Mouse (Mus musculus): ENCODE measurements at regions not wholly inside any gene's neighbourhood (a gene's known extent, or its start where the extent isn't known, plus 50 kb on each side); places are given as distances from the start of the nearest gene placed in this dataset.

GRCm38 (mm10) chr13:82423911-82424654 lies 641.2 kb downstream of the Cetn3 start:
- DNase-seq (ENCODE audit: low spot score), result no peak

DNA sequence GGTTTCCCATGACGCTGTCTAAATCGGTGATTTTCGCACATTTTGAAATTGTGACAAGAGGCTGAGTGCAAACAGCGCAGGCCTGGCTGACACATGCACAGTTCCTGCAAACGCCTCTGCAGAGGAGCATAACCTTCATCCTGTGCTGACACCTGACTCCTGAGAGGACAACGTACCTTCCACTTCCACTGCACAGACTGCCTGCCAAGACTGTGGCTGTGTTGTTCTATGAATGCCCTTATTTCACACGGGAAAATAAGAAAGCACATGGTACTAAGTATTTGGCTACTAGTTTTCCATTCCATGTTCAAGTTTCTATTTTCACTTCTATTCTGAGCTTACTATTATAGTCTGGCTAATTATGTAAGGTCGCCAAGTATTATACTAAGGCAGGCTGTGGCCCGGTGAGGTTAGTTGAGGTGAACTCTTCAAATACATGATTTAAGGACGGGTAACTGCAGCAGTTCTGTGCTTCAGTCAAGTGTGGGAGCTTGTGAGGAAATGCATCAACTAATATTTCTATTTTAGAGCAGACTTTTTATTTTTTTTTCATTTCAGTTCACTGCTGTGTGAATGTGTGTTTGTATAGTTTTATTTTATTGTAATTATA lies 642.0 kb downstream of the Cetn3 start:
- 72% methylated on average over 10 of the region's 10 CpGs for WGBS
- Histone ChIP-seq H3K27me3 (ENCODE audit: insufficient read depth, low read length) (no peaks in the 10 kb centered on the region), H3K9ac (replicated peaks; ENCODE audit: low read length, poor library complexity, severe bottlenecking) (no peak overlapping the region), H3K4me2 (ENCODE audit: low read depth, low read length, poor library complexity, severe bottlenecking) (no peak overlapping the region), H3K27ac (ENCODE audit: low read depth, low read length) (no peak overlapping the region), H3K9me3 (ENCODE audit: low read length) (no peaks in the 10 kb centered on the region), H3K36me3 (ENCODE audit: insufficient read depth, low read length) (no peaks in the 10 kb centered on the region), H3K4me3 (ENCODE audit: low read depth, low read length) (no peak overlapping the region), H3K4me1 (ENCODE audit: insufficient read depth, low read length) (no peaks in the 10 kb centered on the region)
- ATAC-seq (ENCODE audit: low FRiP score), result no peak
- DNase-seq (ENCODE audit: low spot score), result no peak
- no peak for TF ChIP-seq CTCF (IDR thresholded peaks at IDR 0.05)

More at GRCm38 (mm10) chr13:82423911-82424654, 641.2 kb downstream of the Cetn3 start:
- ATAC-seq (ENCODE audit: low FRiP score), result no peak
- no peaks in the 10 kb centered on the region for H3K4me1 ChIP-seq (ENCODE audit: insufficient read depth, low read length)
- no peak overlapping the region for H3K27ac ChIP-seq (ENCODE audit: low read depth, low read length)
- TF ChIP-seq CTCF (IDR thresholded peaks at IDR 0.05), result no peak
- no peak overlapping the region for H3K9ac ChIP-seq (replicated peaks; ENCODE audit: low read length, poor library complexity, severe bottlenecking)
- no peak overlapping the region for H3K4me2 ChIP-seq (ENCODE audit: low read depth, low read length, poor library complexity, severe bottlenecking)
- 70% methylated on average over 5 of the region's 5 CpGs for WGBS
- H3K27me3 ChIP-seq (ENCODE audit: insufficient read depth, low read length), result no peaks in the 10 kb centered on the region
- H3K36me3 ChIP-seq (ENCODE audit: insufficient read depth, low read length), result no peaks in the 10 kb centered on the region
- no peak overlapping the region for H3K4me3 ChIP-seq (ENCODE audit: low read depth, low read length)
- H3K9me3 ChIP-seq (ENCODE audit: low read length), result no peaks in the 10 kb centered on the region

GRCm38 (mm10) chr13:82432411-82432810 lies 649.5 kb downstream of the Cetn3 start:
- Histone ChIP-seq H3K4me2 (ENCODE audit: low read depth, low read length, poor library complexity, severe bottlenecking) (no peak overlapping the region), H3K9me3 (ENCODE audit: low read length) (no peaks in the 10 kb centered on the region)

DNA sequence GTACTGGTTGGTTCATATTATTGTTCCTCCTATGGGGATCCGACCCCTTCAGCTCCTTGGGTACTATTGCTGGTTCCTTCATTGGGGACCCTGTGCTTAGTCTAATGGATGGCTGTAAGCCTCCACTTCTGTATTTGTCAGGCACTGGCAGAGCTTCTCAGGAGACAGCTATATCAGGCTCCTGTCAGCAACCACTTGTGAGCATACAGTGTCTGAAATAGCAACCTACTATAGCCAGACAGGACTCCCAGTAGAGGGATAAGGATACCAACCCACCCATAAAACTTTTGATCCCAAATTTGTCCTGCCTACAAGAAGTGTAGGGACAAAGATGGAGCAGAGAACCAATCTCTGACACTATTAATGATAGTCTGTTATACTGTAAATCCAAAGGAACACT lies 656.4 kb downstream of the Cetn3 start:
- H3K4me3 ChIP-seq (ENCODE audit: low read depth, low read length), result no peak overlapping the region
- H3K9me3 ChIP-seq (ENCODE audit: low read length), result no peaks in the 10 kb centered on the region
- DNase-seq (ENCODE audit: low spot score) (no peak), ATAC-seq (ENCODE audit: low FRiP score) (no peak)
- no peak overlapping the region for H3K9ac ChIP-seq (replicated peaks; ENCODE audit: low read length, poor library complexity, severe bottlenecking)
- H3K4me1 ChIP-seq (ENCODE audit: insufficient read depth, low read length), result no peaks in the 10 kb centered on the region
- H3K4me2 ChIP-seq (ENCODE audit: low read depth, low read length, poor library complexity, severe bottlenecking), result no peak overlapping the region
- no peak for TF ChIP-seq CTCF (IDR thresholded peaks at IDR 0.05)
- no peak overlapping the region for H3K27ac ChIP-seq (ENCODE audit: low read depth, low read length)
- 100% methylated on average over 1 of the region's 1 CpGs for WGBS
- no peaks in the 10 kb centered on the region for H3K36me3 ChIP-seq (ENCODE audit: insufficient read depth, low read length)
- H3K27me3 ChIP-seq (ENCODE audit: insufficient read depth, low read length), result no peaks in the 10 kb centered on the region

More at GRCm38 (mm10) chr13:82432411-82432810, 649.5 kb downstream of the Cetn3 start:
- no peak for TF ChIP-seq CTCF (IDR thresholded peaks at IDR 0.05)
- no peak overlapping the region for H3K27ac ChIP-seq (ENCODE audit: low read depth, low read length)
- H3K4me1 ChIP-seq (ENCODE audit: insufficient read depth, low read length), result no peaks in the 10 kb centered on the region
- no peaks in the 10 kb centered on the region for H3K27me3 ChIP-seq (ENCODE audit: insufficient read depth, low read length)
- 71% methylated on average over 2 of the region's 2 CpGs for WGBS
- DNase-seq (ENCODE audit: low spot score), result no peak
- H3K9ac ChIP-seq (replicated peaks; ENCODE audit: low read length, poor library complexity, severe bottlenecking), result no peak overlapping the region
- no peaks in the 10 kb centered on the region for H3K36me3 ChIP-seq (ENCODE audit: insufficient read depth, low read length)
- H3K4me3 ChIP-seq (ENCODE audit: low read depth, low read length), result no peak overlapping the region
- ATAC-seq (ENCODE audit: low FRiP score), result no peak

- Histone ChIP-seq H3K4me2 (ENCODE audit: low read depth, low read length, poor library complexity, severe bottlenecking) (no peak overlapping the region), H3K9ac (replicated peaks; ENCODE audit: low read length, poor library complexity, severe bottlenecking) (no peak overlapping the region), H3K27ac (ENCODE audit: low read depth, low read length) (no peak overlapping the region), H3K36me3 (ENCODE audit: insufficient read depth, low read length) (no peaks in the 10 kb centered on the region), H3K9me3 (ENCODE audit: low read length) (no peaks in the 10 kb centered on the region), H3K4me1 (ENCODE audit: insufficient read depth, low read length) (no peaks in the 10 kb centered on the region), H3K4me3 (ENCODE audit: low read depth, low read length) (no peak overlapping the region), H3K27me3 (ENCODE audit: insufficient read depth, low read length) (no peaks in the 10 kb centered on the region)
- ATAC-seq (ENCODE audit: low FRiP score) (no peak), DNase-seq (ENCODE audit: low spot score) (no peak)
- TF ChIP-seq CTCF (IDR thresholded peaks at IDR 0.05), result no peak
- WGBS, result 75% methylated on average over 5 of the region's 5 CpGs
Observed at GRCm38 (mm10) chr13:82453650-82454049, 670.8 kb downstream of the Cetn3 start.

DNA sequence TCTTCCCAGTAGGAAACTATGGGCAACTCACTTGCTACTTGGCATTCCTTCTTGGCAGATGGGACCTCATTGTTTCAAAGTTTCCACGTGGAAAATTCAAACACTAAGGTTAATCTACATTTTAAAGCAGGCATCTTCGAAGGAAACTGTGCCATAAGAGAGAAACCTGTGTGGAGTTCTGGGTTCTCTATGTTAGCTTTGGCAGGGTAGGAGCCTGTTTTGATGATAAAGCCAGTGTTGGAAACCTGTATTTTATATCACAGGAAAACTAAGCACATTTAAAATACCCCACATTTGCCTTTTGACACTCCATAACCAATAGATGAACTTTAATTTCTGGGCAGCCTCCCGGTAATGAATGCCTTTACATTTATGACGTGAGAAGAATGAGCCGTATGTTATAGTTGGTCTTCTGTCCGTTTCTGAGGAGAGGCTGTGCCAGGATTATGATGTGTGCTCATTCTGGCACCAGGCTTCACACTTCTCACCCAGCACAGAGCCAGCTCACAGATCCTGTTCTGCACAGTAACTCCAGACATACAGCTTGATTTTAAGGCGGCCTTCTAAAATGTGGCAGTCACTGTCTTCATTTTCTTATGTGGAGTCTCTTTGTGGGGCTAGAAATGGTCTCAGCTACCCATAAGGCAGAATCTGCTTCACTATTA lies 700.5 kb downstream of the Cetn3 start:
- Histone ChIP-seq H3K27ac (ENCODE audit: low read depth, low read length) (no peak overlapping the region), H3K9me3 (ENCODE audit: low read length) (no peaks in the 10 kb centered on the region), H3K4me3 (ENCODE audit: low read depth, low read length) (no peak overlapping the region), H3K4me1 (ENCODE audit: insufficient read depth, low read length) (no peaks in the 10 kb centered on the region), H3K4me2 (ENCODE audit: low read depth, low read length, poor library complexity, severe bottlenecking) (no peak overlapping the region), H3K36me3 (ENCODE audit: insufficient read depth, low read length) (no peaks in the 10 kb centered on the region), H3K27me3 (ENCODE audit: insufficient read depth, low read length) (no peaks in the 10 kb centered on the region), H3K9ac (replicated peaks; ENCODE audit: low read length, poor library complexity, severe bottlenecking) (no peak overlapping the region)
- DNase-seq (ENCODE audit: low spot score), result no peak
- TF ChIP-seq CTCF (IDR thresholded peaks at IDR 0.05), result no peak
- ATAC-seq (ENCODE audit: low FRiP score), result no peak
- 84% methylated on average over 7 of the region's 7 CpGs for WGBS
